Mouse (Mus musculus): ENCODE data around the gene Gm20388. TPM values are rescaled to one million over a fixed set of nuclear protein-coding genes. Genes with fewer than 3 reads are reported as not detected.
A peak's percentile ranks its signal among the peaks of the same experiment; 100 is the strongest.

Gm20388 gene
- polyA plus RNA-seq, 1 experiment from 2014 or later, result 5.5 TPM

DNA sequence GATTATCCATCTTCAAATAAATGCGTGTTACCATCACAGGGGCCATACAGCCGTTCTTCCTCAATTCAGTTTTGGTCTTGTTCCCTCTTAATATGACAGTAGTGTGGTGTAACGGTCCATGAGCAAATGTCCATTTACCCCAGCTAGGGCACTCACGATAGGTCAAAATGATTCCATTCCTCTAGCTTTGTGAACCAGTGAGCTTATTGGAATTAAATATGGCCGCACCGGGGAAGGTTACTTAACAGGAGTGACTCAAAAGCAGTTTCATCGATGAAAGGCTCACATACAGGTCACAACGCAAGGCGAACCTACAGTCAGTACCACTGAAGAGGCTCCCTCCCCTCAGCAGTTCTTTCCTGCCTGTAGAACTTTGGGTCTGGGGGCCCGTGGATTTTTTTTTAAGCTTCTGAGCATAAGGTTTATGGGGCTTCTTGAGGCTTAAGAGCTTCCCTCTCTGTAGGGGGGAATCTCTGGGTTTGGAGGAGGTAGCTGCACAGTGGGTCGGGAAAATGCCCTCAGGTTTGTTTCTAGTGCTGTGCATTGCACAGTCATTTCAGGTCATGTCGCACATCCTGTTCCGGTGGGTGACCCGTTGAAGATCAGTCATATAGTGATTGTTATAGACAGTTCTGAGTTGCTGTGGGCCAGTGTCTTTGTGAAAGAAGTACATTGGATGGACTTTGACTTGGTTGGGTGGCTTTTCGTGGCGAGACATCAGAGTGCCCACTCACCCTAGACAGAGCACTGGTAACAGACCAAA, 3568.0 kb downstream of the Gm20388 start:
- Histone ChIP-seq H3K36me3 (peaks cover 23% of the 10 kb centered on the region), H3K4me3 (peak overlapping the region; percentile 88), H3K4me1 (peaks cover 14% of the 10 kb centered on the region), H3K4me2 (peak overlapping the region; percentile 73), H3K27ac (peak overlapping the region; percentile 94), H3K27me3 (no peaks in the 10 kb centered on the region), H3K9ac (peak overlapping the region; percentile 71), H3K9me3 (no peaks in the 10 kb centered on the region)
- WGBS, result 30% methylated on average over 16 of the region's 16 CpGs
- ATAC-seq (ENCODE audit: borderline replicate concordance, extremely low read depth, low FRiP score, low TSS enrichment), result no peak

DNA sequence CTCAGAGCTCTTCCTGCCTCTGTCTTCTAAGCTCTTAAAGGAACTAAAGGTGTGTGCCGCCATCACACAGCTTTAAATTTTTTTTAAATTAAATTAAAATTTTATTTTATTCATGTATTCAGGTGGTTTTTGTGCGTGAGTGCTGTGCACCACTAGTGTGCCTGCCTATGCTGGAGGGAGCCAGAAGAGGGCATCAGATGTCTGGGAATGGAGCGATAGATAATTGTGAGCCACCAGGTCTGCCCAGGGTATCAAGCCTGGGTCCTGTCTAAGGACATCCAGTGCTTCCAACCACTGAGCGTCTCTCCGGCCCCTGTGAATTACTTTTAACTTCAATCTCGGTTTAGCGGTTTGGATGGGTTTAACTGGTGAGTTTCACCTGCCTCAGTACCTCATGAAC, 3572.0 kb downstream of the Gm20388 start:
- Histone ChIP-seq H3K4me2 (no peak overlapping the region), H3K9me3 (no peaks in the 10 kb centered on the region), H3K4me3 (no peak overlapping the region), H3K27me3 (no peaks in the 10 kb centered on the region), H3K9ac (no peak overlapping the region), H3K27ac (no peak overlapping the region), H3K36me3 (peaks cover 50% of the 10 kb centered on the region), H3K4me1 (peaks cover 9% of the 10 kb centered on the region)
- 86% methylated on average over 7 of the region's 7 CpGs for WGBS
- ATAC-seq (ENCODE audit: borderline replicate concordance, extremely low read depth, low FRiP score, low TSS enrichment), result no peak

- Histone ChIP-seq H3K4me3 (no peak overlapping the region), H3K27ac (no peak overlapping the region), H3K9ac (no peak overlapping the region), H3K4me1 (no peaks in the 10 kb centered on the region), H3K27me3 (no peaks in the 10 kb centered on the region), H3K9me3 (no peaks in the 10 kb centered on the region), H3K4me2 (no peak overlapping the region), H3K36me3 (peaks cover 92% of the 10 kb centered on the region)
- no peak for ATAC-seq (ENCODE audit: borderline replicate concordance, extremely low read depth, low FRiP score, low TSS enrichment)
- 89% methylated on average over 15 of the region's 15 CpGs for WGBS
Observed at GRCm38 (mm10) chr8:123491280-123492075, 3580.8 kb downstream of the Gm20388 start.

GRCm38 (mm10) chr8:123492898-123493297, 3582.3 kb downstream of the Gm20388 start:
- Histone ChIP-seq H3K4me2 (no peak overlapping the region), H3K36me3 (peaks cover 93% of the 10 kb centered on the region), H3K27me3 (no peaks in the 10 kb centered on the region), H3K9ac (no peak overlapping the region), H3K4me3 (no peak overlapping the region), H3K4me1 (no peaks in the 10 kb centered on the region), H3K9me3 (no peaks in the 10 kb centered on the region), H3K27ac (no peak overlapping the region)
- WGBS, result 91% methylated on average over 9 of the region's 9 CpGs
- no peak for ATAC-seq (ENCODE audit: borderline replicate concordance, extremely low read depth, low FRiP score, low TSS enrichment)

DNA sequence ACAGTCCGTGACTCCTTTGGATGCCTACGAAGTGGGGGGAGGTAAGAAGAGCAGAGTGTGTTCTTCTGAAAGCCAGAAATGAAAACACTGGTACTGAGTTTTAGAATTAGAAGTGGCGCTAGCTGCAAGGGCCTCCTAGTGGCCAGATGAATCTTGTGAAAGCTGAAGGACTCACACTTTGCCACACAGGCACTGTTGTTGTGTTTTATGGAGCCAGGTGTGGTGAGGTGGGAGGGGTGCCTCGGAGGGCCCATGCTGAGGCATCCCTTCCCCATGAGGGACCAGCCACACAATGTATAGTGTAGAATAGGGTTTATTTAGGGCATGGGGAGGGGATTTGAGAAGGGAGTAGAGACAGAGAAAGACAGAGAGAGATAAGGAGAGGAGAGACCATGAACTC, 3587.1 kb downstream of the Gm20388 start:
- no peak overlapping the region for H3K4me3 ChIP-seq
- peaks cover 91% of the 10 kb centered on the region for H3K36me3 ChIP-seq
- H3K9ac ChIP-seq, result no peak overlapping the region
- ATAC-seq (ENCODE audit: borderline replicate concordance, extremely low read depth, low FRiP score, low TSS enrichment), result no peak
- H3K4me2 ChIP-seq, result no peak overlapping the region
- no peaks in the 10 kb centered on the region for H3K9me3 ChIP-seq
- WGBS, result 84% methylated on average over 4 of the region's 4 CpGs
- H3K27me3 ChIP-seq, result no peaks in the 10 kb centered on the region
- no peak overlapping the region for H3K27ac ChIP-seq
- H3K4me1 ChIP-seq, result no peaks in the 10 kb centered on the region

GRCm38 (mm10) chr8:123498963-123499362, 3588.3 kb downstream of the Gm20388 start:
- 85% methylated on average over 11 of the region's 11 CpGs for WGBS
- no peak overlapping the region for H3K27ac ChIP-seq

DNA sequence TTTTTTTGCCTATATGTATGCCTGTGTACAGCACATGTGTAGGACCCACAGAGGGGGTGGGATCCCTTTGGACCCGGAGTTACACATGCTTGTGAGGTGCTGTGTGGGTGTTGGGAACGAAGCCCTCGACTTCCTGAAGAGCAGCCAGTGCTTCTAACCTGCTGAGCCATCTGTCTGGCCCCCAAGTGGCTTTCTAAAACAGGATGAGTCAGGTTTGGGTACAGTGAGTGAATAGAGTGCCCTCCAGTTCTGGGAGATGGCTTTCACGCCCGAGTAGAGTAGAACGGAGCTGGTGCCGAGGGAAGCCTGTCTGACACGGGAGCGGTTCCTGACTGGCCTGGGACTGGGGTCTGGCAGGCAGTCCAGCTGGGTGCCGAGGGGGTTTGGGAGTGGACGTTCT, 3588.9 kb downstream of the Gm20388 start:
- Histone ChIP-seq H3K4me3 (no peak overlapping the region), H3K4me1 (no peaks in the 10 kb centered on the region), H3K9me3 (no peaks in the 10 kb centered on the region), H3K9ac (no peak overlapping the region), H3K36me3 (peaks cover 88% of the 10 kb centered on the region), H3K27me3 (no peaks in the 10 kb centered on the region), H3K4me2 (no peak overlapping the region), H3K27ac (no peak overlapping the region)
- ATAC-seq (ENCODE audit: borderline replicate concordance, extremely low read depth, low FRiP score, low TSS enrichment), result no peak
- WGBS, result 92% methylated on average over 11 of the region's 11 CpGs

More at GRCm38 (mm10) chr8:123498963-123499362, 3588.3 kb downstream of the Gm20388 start:
- no peak overlapping the region for H3K4me3 ChIP-seq
- H3K9ac ChIP-seq, result no peak overlapping the region
- peaks cover 91% of the 10 kb centered on the region for H3K36me3 ChIP-seq
- H3K27me3 ChIP-seq, result no peaks in the 10 kb centered on the region
- no peaks in the 10 kb centered on the region for H3K9me3 ChIP-seq
- H3K4me2 ChIP-seq, result no peak overlapping the region
- ATAC-seq (ENCODE audit: borderline replicate concordance, extremely low read depth, low FRiP score, low TSS enrichment), result no peak
- no peaks in the 10 kb centered on the region for H3K4me1 ChIP-seq

DNA sequence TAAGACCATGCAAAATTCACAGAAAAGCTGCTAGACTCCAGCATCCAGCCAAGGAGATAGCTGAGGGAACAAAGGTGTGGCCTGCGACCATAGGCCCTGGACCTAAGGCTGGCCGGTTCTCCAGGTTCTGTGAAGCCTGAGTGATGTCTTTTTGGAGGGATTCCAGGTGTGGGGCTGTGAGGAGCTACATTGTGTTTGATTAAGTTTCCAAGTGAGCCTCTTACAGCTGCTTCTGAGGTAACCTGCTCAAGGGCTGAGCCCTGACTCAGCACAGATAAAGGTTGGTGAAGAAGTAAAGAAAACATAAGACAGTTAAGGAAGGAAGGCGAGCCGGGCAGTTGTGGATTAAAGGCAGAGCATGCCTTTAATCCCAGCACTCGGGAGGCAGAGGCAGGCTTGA, 3591.6 kb downstream of the Gm20388 start:
- H3K9me3 ChIP-seq, result no peaks in the 10 kb centered on the region
- no peak for ATAC-seq (ENCODE audit: borderline replicate concordance, extremely low read depth, low FRiP score, low TSS enrichment)
- H3K9ac ChIP-seq, result no peak overlapping the region
- H3K27ac ChIP-seq, result no peak overlapping the region
- no peak overlapping the region for H3K4me2 ChIP-seq
- H3K4me3 ChIP-seq, result no peak overlapping the region
- H3K36me3 ChIP-seq, result peaks cover 76% of the 10 kb centered on the region
- 83% methylated on average over 5 of the region's 5 CpGs for WGBS
- no peaks in the 10 kb centered on the region for H3K27me3 ChIP-seq
- no peaks in the 10 kb centered on the region for H3K4me1 ChIP-seq

GRCm38 (mm10) chr8:123503801-123504467, 3593.3 kb downstream of the Gm20388 start:
- Histone ChIP-seq H3K9ac (no peak overlapping the region), H3K36me3 (peaks cover 65% of the 10 kb centered on the region), H3K27me3 (no peaks in the 10 kb centered on the region), H3K4me1 (no peaks in the 10 kb centered on the region), H3K27ac (no peak overlapping the region), H3K9me3 (no peaks in the 10 kb centered on the region), H3K4me2 (no peak overlapping the region), H3K4me3 (no peak overlapping the region)
- WGBS, result 97% methylated on average over 6 of the region's 6 CpGs
- ATAC-seq (ENCODE audit: borderline replicate concordance, extremely low read depth, low FRiP score, low TSS enrichment), result no peak

DNA sequence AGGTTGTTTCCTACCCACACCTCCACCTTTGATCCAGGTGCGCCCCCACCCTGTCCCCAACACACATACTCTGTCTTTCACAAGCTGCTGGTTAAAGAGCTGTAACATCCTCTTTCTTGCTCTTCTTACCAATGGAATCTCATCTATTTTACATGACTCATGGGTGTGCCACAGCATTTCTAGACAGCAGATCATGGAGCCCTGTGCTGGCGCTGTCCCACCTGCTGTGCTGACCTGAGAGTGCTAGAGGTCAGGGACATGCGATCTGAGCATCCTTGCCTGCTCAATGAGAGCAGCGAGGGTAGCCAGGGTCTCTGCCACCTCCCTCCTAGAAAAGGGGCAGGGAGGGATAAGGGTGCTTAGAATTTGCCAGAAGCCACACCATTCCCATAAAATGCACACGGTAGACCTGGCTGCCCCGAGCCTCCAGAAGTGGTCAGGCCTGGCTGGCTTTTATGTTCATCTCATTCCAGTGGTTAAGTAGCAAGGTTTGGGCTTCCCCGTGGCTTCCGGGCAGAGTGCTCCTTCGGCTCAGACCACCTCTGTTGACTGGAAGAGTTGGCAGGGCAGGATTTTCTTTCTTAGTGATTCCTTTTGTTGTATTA, 3594.1 kb downstream of the Gm20388 start:
- Histone ChIP-seq H3K27me3 (no peaks in the 10 kb centered on the region), H3K9ac (no peak overlapping the region), H3K4me2 (no peak overlapping the region), H3K9me3 (no peaks in the 10 kb centered on the region), H3K4me1 (no peaks in the 10 kb centered on the region), H3K36me3 (peaks cover 60% of the 10 kb centered on the region), H3K4me3 (no peak overlapping the region), H3K27ac (no peak overlapping the region)
- ATAC-seq (ENCODE audit: borderline replicate concordance, extremely low read depth, low FRiP score, low TSS enrichment), result no peak
- 89% methylated on average over 9 of the region's 9 CpGs for WGBS

- Histone ChIP-seq H3K27me3 (no peaks in the 10 kb centered on the region), H3K4me2 (no peak overlapping the region), H3K36me3 (peaks cover 56% of the 10 kb centered on the region), H3K9ac (no peak overlapping the region), H3K9me3 (no peaks in the 10 kb centered on the region), H3K27ac (no peak overlapping the region), H3K4me1 (no peaks in the 10 kb centered on the region), H3K4me3 (no peak overlapping the region)
- no peak for ATAC-seq (ENCODE audit: borderline replicate concordance, extremely low read depth, low FRiP score, low TSS enrichment)
- 72% methylated on average over 4 of the region's 4 CpGs for whole genome bisulfite sequencing
Observed at GRCm38 (mm10) chr8:123505267-123505666, 3594.6 kb downstream of the Gm20388 start.

Data from lung, embryonic 15.5 days (tissue).